15 mouse cellular contexts compared by ENCODE assay signal in the genomic region with DNA sequence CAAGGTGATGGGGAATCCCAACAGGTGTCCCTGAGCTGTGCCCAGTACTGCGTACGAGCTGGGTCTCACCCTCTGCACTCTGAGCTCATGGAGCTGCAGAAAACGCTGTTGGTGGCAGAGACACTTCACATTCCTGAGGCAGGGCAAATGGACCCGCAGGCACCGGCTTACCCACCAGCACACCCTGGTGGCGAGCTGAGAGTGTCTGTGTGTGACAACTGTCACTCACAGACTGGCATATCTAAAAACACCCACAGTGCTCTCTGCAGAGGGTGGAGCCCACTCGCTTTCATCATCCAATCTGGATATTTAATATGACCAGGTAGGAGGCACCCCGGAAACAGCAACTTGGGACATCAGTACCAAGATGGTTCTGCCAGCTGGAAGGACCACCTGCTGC. TPM values are rescaled to one million over a fixed set of nuclear protein-coding genes. Genes with fewer than 3 reads are reported as not detected.
A peak's percentile ranks its signal among the peaks of the same experiment; 100 is the strongest.
DNase-seq lines count a peak whose midpoint lies in the region; ATAC-seq and TF ChIP-seq lines count a peak whose summit lies in the region.
"Had no signal": no experiment of that assay in that cellular context is flagged by ENCODE, and none has a peak within 500 bp of the region (broad histone marks: within the 10 kb centered on the region; RNA-seq: fewer than 3 reads in every experiment).

No protein-coding gene starts in this region.

- peaks cover 5% of the 10 kb centered on the region for H3K79me2 ChIP-seq in CH12.LX (replicated peaks; ENCODE audit: control insufficient read depth, extremely low read depth, insufficient read depth, poor library complexity, severe bottlenecking)

- in situ Hi-C loops in CH12.LX (cut with MboI; ENCODE audit: low pct_ligation_motif_present, low pct_unique_long_range_greater_than_20kb, low sequenced_read_pairs): no loop called here

- peak; percentile 20; the same call in 1 of the 2 replicates for TF ChIP-seq CTCF in gastrocnemius, adult 2 months (IDR thresholded peaks at IDR 0.05)
- peak; percentile 46 for TF ChIP-seq CTCF in left cerebral cortex, adult 2 months (IDR thresholded peaks at IDR 0.05)
- peak in 1 of 2 experiments; percentile 45; a peak in 2 of 4 replicates for TF ChIP-seq CTCF in CH12.LX (conservative IDR thresholded peaks at IDR 0.05 in 1 of 2, IDR thresholded peaks at IDR 0.05 in 1 of 2; ENCODE audit: low read depth in 2 of 2, low read length in 2 of 2)

- no peak overlapping the region for H3K4me3 ChIP-seq in gastrocnemius, adult 2 months
- no peak overlapping the region for H3K4me3 ChIP-seq in left cerebral cortex, adult 2 months
- H3K4me3 ChIP-seq in CH12.LX (replicated peaks in 1 of 3; ENCODE audit: low read depth in 2 of 3, low read length in 2 of 3, poor library complexity in 1 of 3): no peak overlapping the region
- H3K4me3 ChIP-seq: forebrain, embryonic 10.5 days; liver, embryonic 15.5 days; myocyte; stomach, embryonic 15.5 days had no signal

- H3K4me2 ChIP-seq in CH12.LX (ENCODE audit: insufficient read depth, low read depth, poor library complexity, severe bottlenecking): no peak overlapping the region
- H3K4me2 ChIP-seq: liver, embryonic 15.5 days; stomach, embryonic 15.5 days had no signal

- no peak overlapping the region for H3K9ac ChIP-seq in CH12.LX (ENCODE audit: insufficient read depth, low read depth)
- H3K9ac ChIP-seq: liver, embryonic 15.5 days; stomach, embryonic 15.5 days had no signal

- dilution Hi-C loops in CH12.LX (cut with MboI; ENCODE audit: extremely low pct_ligation_motif_present, extremely low pct_unique_long_range_greater_than_20kb, low sequenced_read_pairs): no loop called here

- peaks cover 6% of the 10 kb centered on the region for H3K9me3 ChIP-seq in CH12.LX (replicated peaks; ENCODE audit: low read length)
- H3K9me3 ChIP-seq: forebrain, embryonic 10.5 days; liver, embryonic 15.5 days; stomach, embryonic 15.5 days had no signal

- intact Hi-C loops in gastrocnemius, adult 2 months (cut with DNase I): no loop called here
- intact Hi-C loops in gastrocnemius, postnatal 14 days (cut with DNase I; ENCODE audit: low total_unique reads): no loop called here
- intact Hi-C loops in left cerebral cortex, adult 2 months (cut with DNase I): loop anchor here (5.0 kb wide), 1 partner anchor 124 kb away; no protein-coding TSS in a partner anchor
- intact Hi-C loops in left cerebral cortex, postnatal 25 days (cut with DNase I): loop anchor here (5.0 kb wide), 1 partner anchor 124 kb away; no protein-coding TSS in a partner anchor

- no peak for DNase-seq in gastrocnemius, adult 2 months
- no peak for DNase-seq in gastrocnemius, postnatal 14 days
- no peak for DNase-seq in left cerebral cortex, adult 2 months (ENCODE audit: extremely low spot score in 1 of 2, low spot score in 2 of 2)
- no peak for DNase-seq in left cerebral cortex, postnatal 25 days (ENCODE audit: low spot score in 2 of 2)
- DNase-seq in CH12.LX (ENCODE audit: extremely low read depth): no peak
- DNase-seq in spleen, postnatal 10 days (ENCODE audit: low spot score in 2 of 2): no peak
- no peak for DNase-seq in right cerebral cortex, postnatal 14 days
- DNase-seq: adrenal gland, adult 8-10 months had no signal

- TF ChIP-seq POLR2A in CH12.LX (IDR thresholded peaks at IDR 0.05; ENCODE audit: low read depth, low read length): no peak

- TF ChIP-seq RAD21 in CH12.LX (IDR thresholded peaks at IDR 0.05; ENCODE audit: low read depth, low read length): peak; percentile 12

- peak; percentile 53; the same call in 1 of the 2 replicates for ATAC-seq in common myeloid progenitor, adult 5-6 weeks (replicated peaks; ENCODE audit: low read depth, poor library complexity, severe bottlenecking)

- peaks cover 61 to 91% of the 10 kb centered on the region in 2 experiments for H3K36me3 ChIP-seq in CH12.LX (replicated peaks in 1 of 2; ENCODE audit: control insufficient read depth in 1 of 2, insufficient read depth in 1 of 2, low read length in 1 of 2)

- TF ChIP-seq EP300 in CH12.LX (IDR thresholded peaks at IDR 0.05; ENCODE audit: low read length): no peak

- H3K27ac ChIP-seq in gastrocnemius, adult 2 months: no peak overlapping the region
- no peak overlapping the region for H3K27ac ChIP-seq in left cerebral cortex, adult 2 months
- no peak overlapping the region for H3K27ac ChIP-seq in CH12.LX (ENCODE audit: insufficient read depth, low read depth)
- H3K27ac ChIP-seq: forebrain, embryonic 10.5 days; liver, embryonic 15.5 days; stomach, embryonic 15.5 days had no signal

- H3K27me3 ChIP-seq in CH12.LX (replicated peaks): no peaks in the 10 kb centered on the region
- H3K27me3 ChIP-seq: liver, embryonic 15.5 days; stomach, embryonic 15.5 days had no signal

- peaks cover 0 to 7% of the 10 kb centered on the region in 2 experiments; a peak in 3 of 4 replicates for H3K4me1 ChIP-seq in CH12.LX (ENCODE audit: control insufficient read depth in 1 of 2, insufficient read depth in 2 of 2)
- H3K4me1 ChIP-seq: forebrain, embryonic 10.5 days; liver, embryonic 15.5 days; stomach, embryonic 15.5 days had no signal

TF ChIP-seq in CH12.LX, 34 proteins besides CTCF, POLR2A, EP300 and RAD21:
- TF ChIP-seq UBTF (IDR thresholded peaks at IDR 0.05; ENCODE audit: low read depth, low read length) (no peak), PAX5 (IDR thresholded peaks at IDR 0.05; ENCODE audit: low read length) (no peak), MAFK (IDR thresholded peaks at IDR 0.05; ENCODE audit: insufficient replicate concordance, low read length) (no peak), ZNF384 (IDR thresholded peaks at IDR 0.05; ENCODE audit: low read depth, low read length) (no peak), MEF2A (IDR thresholded peaks at IDR 0.05; ENCODE audit: borderline replicate concordance, low read depth, low read length) (no peak), USF1 (IDR thresholded peaks at IDR 0.05; ENCODE audit: low read depth, low read length) (no peak), MAZ (IDR thresholded peaks at IDR 0.05; ENCODE audit: low read depth, low read length) (no peak), SMC3 (IDR thresholded peaks at IDR 0.05; ENCODE audit: low read depth, low read length) (0 out of 2 replicates have a peak, but pooled peaks have one; percentile 15)
TF ChIP-seq in CH12.LX: peak in this region for 1.

RNA-seq across cellular contexts. Expression of a gene that starts 7.9 kb away (rescaled TPM):
- total RNA-seq in gastrocnemius, adult 2 months (2021): under 1 TPM in 1 of 2 experiments, not detected in 1; 0.08 TPM
- under 1 TPM; 0.33 to 0.44 TPM for total RNA-seq in gastrocnemius, postnatal 14 days (2021)
- total RNA-seq in left cerebral cortex, adult 2 months (2021): 1 to 10 TPM; 5.8 to 7.1 TPM
- 1 to 10 TPM; 6.7 to 7.6 TPM for total RNA-seq in left cerebral cortex, postnatal 25 days (2021)
- total RNA-seq in CH12.LX (2012; rRNA removed) (0.13 TPM in 1 of 2 replicates, not detected in the other), CH12.LX (2014; rRNA removed) (not detected in 2 replicates)
- 0.21 and 0.22 TPM in 2 replicates for polyA plus RNA-seq in CH12.LX (2012; ENCODE audit: insufficient read length, low read depth)
- total RNA-seq in common myeloid progenitor, adult 5-6 weeks (2017): not detected in 2 replicates
- polyA plus RNA-seq: forebrain, embryonic 10.5 days; hindbrain, embryonic 11.5 days; liver, embryonic 15.5 days had no signal

RNA-seq across cellular contexts. Expression of a gene that starts 13.9 kb away (rescaled TPM):
- 10 to 100 TPM; 11.1 to 11.5 TPM for total RNA-seq in gastrocnemius, adult 2 months (2021)
- 1 to 10 TPM; 8.3 to 9.4 TPM for total RNA-seq in gastrocnemius, postnatal 14 days (2021)
- total RNA-seq in left cerebral cortex, adult 2 months (2021): 10 to 100 TPM; 24.2 to 25.5 TPM
- 10 to 100 TPM; 24.4 to 24.7 TPM for total RNA-seq in left cerebral cortex, postnatal 25 days (2021)
- total RNA-seq in CH12.LX (2012; rRNA removed) (32.7 and 39.7 TPM in 2 replicates), CH12.LX (2014; rRNA removed) (22.8 and 23.7 TPM in 2 replicates)
- 51.8 and 63.7 TPM in 2 replicates for polyA plus RNA-seq in CH12.LX (2012; ENCODE audit: insufficient read length, low read depth)
- 13.7 and 22.0 TPM in 2 replicates for total RNA-seq in common myeloid progenitor, adult 5-6 weeks (2017)

RNA-seq across cellular contexts. Expression of a gene that starts 27.8 kb away (rescaled TPM):
- 10 to 100 TPM; 35.0 to 40.6 TPM for total RNA-seq in gastrocnemius, adult 2 months (2021)
- 10 to 100 TPM; 31.6 to 33.8 TPM for total RNA-seq in gastrocnemius, postnatal 14 days (2021)
- 10 to 100 TPM; 41.8 to 42.3 TPM for total RNA-seq in left cerebral cortex, adult 2 months (2021)
- total RNA-seq in left cerebral cortex, postnatal 25 days (2021): 10 to 100 TPM; 37.5 to 38.2 TPM
- total RNA-seq in CH12.LX (2012; rRNA removed) (16.3 and 18.7 TPM in 2 replicates), CH12.LX (2014; rRNA removed) (19.9 and 22.7 TPM in 2 replicates)
- polyA plus RNA-seq in CH12.LX (2012; ENCODE audit: insufficient read length, low read depth): 39.4 and 51.5 TPM in 2 replicates
- total RNA-seq in common myeloid progenitor, adult 5-6 weeks (2017): 35.8 and 36.3 TPM in 2 replicates

RNA-seq across cellular contexts. Expression of a gene that starts 31.5 kb away (rescaled TPM):
- total RNA-seq in gastrocnemius, adult 2 months (2021): 1 to 10 TPM; 3.2 to 3.6 TPM
- total RNA-seq in gastrocnemius, postnatal 14 days (2021): 1 to 10 TPM; 2.8 to 3.5 TPM
- total RNA-seq in left cerebral cortex, adult 2 months (2021): 10 to 100 TPM; 20.0 to 23.4 TPM
- total RNA-seq in left cerebral cortex, postnatal 25 days (2021): 10 to 100 TPM; 18.6 to 20.1 TPM
- total RNA-seq in CH12.LX (2012; rRNA removed): 2.3 and 3.6 TPM in 2 replicates
- 0.84 and 1.1 TPM in 2 replicates for total RNA-seq in CH12.LX (2014; rRNA removed)
- polyA plus RNA-seq in CH12.LX (2012; ENCODE audit: insufficient read length, low read depth): 2.0 and 2.1 TPM in 2 replicates
- 3.9 and 4.2 TPM in 2 replicates for total RNA-seq in common myeloid progenitor, adult 5-6 weeks (2017)

RNA-seq across cellular contexts. Expression of a gene that starts 55.8 kb away (rescaled TPM):
- total RNA-seq in gastrocnemius, adult 2 months (2021): not detected
- not detected for total RNA-seq in gastrocnemius, postnatal 14 days (2021)
- total RNA-seq in left cerebral cortex, adult 2 months (2021): 1 to 10 TPM; 2.2 to 2.7 TPM
- 1 to 10 TPM; 1.6 TPM for total RNA-seq in left cerebral cortex, postnatal 25 days (2021)
- total RNA-seq in CH12.LX (2012; rRNA removed) (not detected in 2 replicates), CH12.LX (2014; rRNA removed) (not detected in 2 replicates)
- not detected in 2 replicates for polyA plus RNA-seq in CH12.LX (2012; ENCODE audit: insufficient read length, low read depth)
- total RNA-seq in common myeloid progenitor, adult 5-6 weeks (2017): not detected in 2 replicates
- polyA plus RNA-seq: gonadal fat pad, adult 2 months; liver, embryonic 15.5 days; myocyte had no signal

Comparison
In these comparisons a context has a peak if more than half of its experiments do, and no peak if none do; other contexts are left out.
1. intact Hi-C loops: an anchor here in left cerebral cortex, adult 2 months (5.0 kb wide) and left cerebral cortex, postnatal 25 days (5.0 kb wide); none called in gastrocnemius, adult 2 months and gastrocnemius, postnatal 14 days.